ENCODE assay signal across 10 mouse cellular contexts in genomic region chr2:84841905-84842304, GRCm38 (mm10). TPM values are rescaled to one million over a fixed set of nuclear protein-coding genes. Genes with fewer than 3 reads are reported as not detected.
DNase-seq lines count a peak whose midpoint lies in the region; ATAC-seq lines count a peak whose summit lies in the region.
"Had no signal": no experiment of that assay in that cellular context is flagged by ENCODE, and none has a peak within 500 bp of the region (broad histone marks: within the 10 kb centered on the region; RNA-seq: fewer than 3 reads in every experiment).

No protein-coding gene starts in this region.

- intact Hi-C loops in heart, postnatal 36 days (cut with DNase I): no loop called here

- H3K27ac ChIP-seq in heart, embryonic 12.5 days (ENCODE audit: poor library complexity, severe bottlenecking): 0 out of 2 replicates have a peak overlapping the region, but pooled peaks have one; percentile 48
- no peak overlapping the region for H3K27ac ChIP-seq in neural tube, embryonic 11.5 days (ENCODE audit: low read depth, low read length)
- peak overlapping the region; percentile 96 for H3K27ac ChIP-seq in liver, embryonic 16.5 days (ENCODE audit: low read length)

- 0 out of 2 replicates have a peak, but pooled peaks cover 3% of the 10 kb centered on the region for H3K27me3 ChIP-seq in heart, embryonic 12.5 days (replicated peaks)
- peaks cover 10% of the 10 kb centered on the region for H3K27me3 ChIP-seq in neural tube, embryonic 11.5 days (ENCODE audit: control insufficient read depth, insufficient read depth, low read length)
- H3K27me3 ChIP-seq in liver, embryonic 16.5 days (ENCODE audit: control insufficient read depth, insufficient read depth, low read depth, low read length): peaks cover 3% of the 10 kb centered on the region; the same call in 1 of the 2 replicates
- H3K27me3 ChIP-seq: CH12.LX had no signal

- H3K36me3 ChIP-seq in heart, embryonic 12.5 days: peaks cover 14% of the 10 kb centered on the region
- H3K36me3 ChIP-seq in neural tube, embryonic 11.5 days (ENCODE audit: control insufficient read depth, insufficient read depth, low read length): no peaks in the 10 kb centered on the region
- peaks cover 35% of the 10 kb centered on the region for H3K36me3 ChIP-seq in liver, embryonic 16.5 days (ENCODE audit: control insufficient read depth, insufficient read depth)

- no peak for DNase-seq in heart, postnatal 36 days
- DNase-seq in neural tube, embryonic 11.5 days (ENCODE audit: low spot score): no peak
- no peak for DNase-seq in neural tube, embryonic 10.5 days (ENCODE audit: extremely low spot score, low spot score)
- DNase-seq in embryo, embryonic 10.5 days (ENCODE audit: low spot score): no peak
- no peak for DNase-seq in cerebellum, adult 9-11 months
- DNase-seq: layer of hippocampus, postnatal 36 days had no signal

- H3K4me3 ChIP-seq in heart, embryonic 12.5 days: peak overlapping the region; percentile 90
- H3K4me3 ChIP-seq in neural tube, embryonic 11.5 days (ENCODE audit: low read depth, low read length): no peak overlapping the region
- peak overlapping the region; percentile 87 for H3K4me3 ChIP-seq in liver, embryonic 16.5 days (ENCODE audit: low read depth, low read length)

- H3K4me2 ChIP-seq in heart, embryonic 12.5 days: peak overlapping the region; percentile 93
- peak overlapping the region; percentile 95 for H3K4me2 ChIP-seq in neural tube, embryonic 11.5 days (ENCODE audit: low read depth)
- peak overlapping the region; percentile 68 for H3K4me2 ChIP-seq in liver, embryonic 16.5 days (ENCODE audit: low read depth, low read length)

- H3K4me1 ChIP-seq in heart, embryonic 12.5 days (replicated peaks): peaks cover 44% of the 10 kb centered on the region
- H3K4me1 ChIP-seq in neural tube, embryonic 11.5 days (ENCODE audit: control insufficient read depth, insufficient read depth, low read length): peaks cover 3% of the 10 kb centered on the region; the same call in 1 of the 2 replicates
- H3K4me1 ChIP-seq in liver, embryonic 16.5 days (ENCODE audit: control insufficient read depth, low read depth, low read length): peaks cover 46% of the 10 kb centered on the region

- no peaks in the 10 kb centered on the region for H3K9me3 ChIP-seq in heart, embryonic 12.5 days (replicated peaks)
- H3K9me3 ChIP-seq in neural tube, embryonic 11.5 days (ENCODE audit: control insufficient read depth, low read length): no peaks in the 10 kb centered on the region
- no peaks in the 10 kb centered on the region for H3K9me3 ChIP-seq in liver, embryonic 16.5 days (replicated peaks; ENCODE audit: control insufficient read depth, low read length)

- ATAC-seq in heart, embryonic 12.5 days (ENCODE audit: insufficient number of reproducible peaks, low FRiP score): peak; percentile 72
- no peak for ATAC-seq in neural tube, embryonic 11.5 days (ENCODE audit: insufficient read depth, low FRiP score, low TSS enrichment)
- ATAC-seq in liver, embryonic 16.5 days (ENCODE audit: low read depth): peak; percentile 94
- no peak for ATAC-seq in monocyte, adult 5-6 weeks (replicated peaks; ENCODE audit: insufficient number of reproducible peaks, low FRiP score, low TSS enrichment, poor library complexity, severe bottlenecking)

- H3K9ac ChIP-seq in heart, embryonic 12.5 days: peak overlapping the region; percentile 93; the same call in 1 of the 2 replicates
- H3K9ac ChIP-seq in neural tube, embryonic 11.5 days (ENCODE audit: low read length): no peak overlapping the region
- H3K9ac ChIP-seq in liver, embryonic 16.5 days (ENCODE audit: low read depth, low read length): peak overlapping the region; percentile 92

RNA-seq across cellular contexts. Expression of gene Slc43a1, which starts 3.3 kb away (rescaled TPM):
- polyA plus RNA-seq in heart, embryonic 12.5 days (2016; fragmentation: Nextera tagmentation; extraction: Ambion mirVana): 21.8 and 23.0 TPM in 2 replicates
- total RNA-seq in heart, postnatal 36 days (2021): 1 to 10 TPM; 2.1 to 2.5 TPM
- polyA plus RNA-seq in neural tube, embryonic 11.5 days (2014; fragmentation: Nextera tagmentation; extraction: Ambion mirVana): 17.8 and 19.1 TPM in 2 replicates
- polyA plus RNA-seq in liver, embryonic 16.5 days (2015; fragmentation: Nextera tagmentation; extraction: Ambion mirVana): 185 and 205 TPM in 2 replicates
- total RNA-seq in monocyte, adult 5-6 weeks (2017): 0.29 to 0.32 TPM in 2 of 3 replicates, not detected in the other

RNA-seq across cellular contexts. Expression of gene Timm10, which starts 15.1 kb away (rescaled TPM):
- 62.2 and 65.6 TPM in 2 replicates for polyA plus RNA-seq in heart, embryonic 12.5 days (2016; fragmentation: Nextera tagmentation; extraction: Ambion mirVana)
- total RNA-seq in heart, postnatal 36 days (2021): 100 to 1,000 TPM; 105 to 106 TPM
- 53.3 and 56.6 TPM in 2 replicates for polyA plus RNA-seq in neural tube, embryonic 11.5 days (2014; fragmentation: Nextera tagmentation; extraction: Ambion mirVana)
- 27.3 and 29.8 TPM in 2 replicates for polyA plus RNA-seq in liver, embryonic 16.5 days (2015; fragmentation: Nextera tagmentation; extraction: Ambion mirVana)
- total RNA-seq in monocyte, adult 5-6 weeks (2017): 11.3 to 21.0 TPM (median 16.2 TPM) in 3 replicates

RNA-seq across cellular contexts. Expression of gene Smtnl1, which starts 19.5 kb away (rescaled TPM):
- polyA plus RNA-seq in heart, embryonic 12.5 days (2016; fragmentation: Nextera tagmentation; extraction: Ambion mirVana): 0.17 and 0.43 TPM in 2 replicates
- not detected for total RNA-seq in heart, postnatal 36 days (2021)
- polyA plus RNA-seq in neural tube, embryonic 11.5 days (2014; fragmentation: Nextera tagmentation; extraction: Ambion mirVana): 0.29 TPM in 1 of 2 replicates, not detected in the other
- polyA plus RNA-seq in liver, embryonic 16.5 days (2015; fragmentation: Nextera tagmentation; extraction: Ambion mirVana): 0.47 and 0.50 TPM in 2 replicates
- total RNA-seq in monocyte, adult 5-6 weeks (2017): not detected in 3 replicates
- total RNA-seq: layer of hippocampus, postnatal 36 days had no signal

RNA-seq across cellular contexts. Expression of gene Ube2l6, which starts 43.3 kb away (rescaled TPM):
- polyA plus RNA-seq in heart, embryonic 12.5 days (2016; fragmentation: Nextera tagmentation; extraction: Ambion mirVana): 90.0 and 95.3 TPM in 2 replicates
- 10 to 100 TPM; 36.0 to 38.6 TPM for total RNA-seq in heart, postnatal 36 days (2021)
- 32.8 and 34.9 TPM in 2 replicates for polyA plus RNA-seq in neural tube, embryonic 11.5 days (2014; fragmentation: Nextera tagmentation; extraction: Ambion mirVana)
- 486 and 542 TPM in 2 replicates for polyA plus RNA-seq in liver, embryonic 16.5 days (2015; fragmentation: Nextera tagmentation; extraction: Ambion mirVana)
- 19.2 to 64.4 TPM (median 43.8 TPM) in 3 replicates for total RNA-seq in monocyte, adult 5-6 weeks (2017)

RNA-seq across cellular contexts. Expression of gene Rtn4rl2, which starts 44.6 kb away (rescaled TPM):
- 0.67 and 1.2 TPM in 2 replicates for polyA plus RNA-seq in heart, embryonic 12.5 days (2016; fragmentation: Nextera tagmentation; extraction: Ambion mirVana)
- total RNA-seq in heart, postnatal 36 days (2021): 1 to 10 TPM; 2.6 to 3.2 TPM
- polyA plus RNA-seq in neural tube, embryonic 11.5 days (2014; fragmentation: Nextera tagmentation; extraction: Ambion mirVana): 7.2 TPM in 2 replicates
- not detected in 2 replicates for polyA plus RNA-seq in liver, embryonic 16.5 days (2015; fragmentation: Nextera tagmentation; extraction: Ambion mirVana)
- not detected in 3 replicates for total RNA-seq in monocyte, adult 5-6 weeks (2017)
- total RNA-seq: CH12.LX had no signal

Comparison
In these comparisons a context has a peak if more than half of its experiments do, and no peak if none do; other contexts are left out.
1. ATAC-seq: peak in heart, embryonic 12.5 days (single experiment) and liver, embryonic 16.5 days (single experiment); none in neural tube, embryonic 11.5 days (single experiment) and monocyte, adult 5-6 weeks (single experiment).
2. Peak in every context shown above with its lines, with median percentiles within 50 percentile points of each other: H3K4me2 ChIP-seq.